Mouse (Mus musculus) forebrain, embryonic 10.5 days (tissue): Measurements from ENCODE around the gene Spag4. TPM values are rescaled to one million over a fixed set of nuclear protein-coding genes. Genes with fewer than 3 reads are reported as not detected.

Source experiments
- DNase-seq: peaks from one replicate; pipeline ENCODE4 v3.0.0-alpha.2; 2017; ENCODE audit warnings: low spot score; ENCODE audit errors: extremely low spot score
- H3K27ac ChIP-seq: fragments of 300-500 bp; sonication (generic); 2 replicates; pipeline ENCODE4 v1.5.1; 2016; ENCODE audit warnings: mild to moderate bottlenecking
- H3K27me3 ChIP-seq: fragments of 300-500 bp; sonication (generic); 2 replicates; pipeline ENCODE4 v1.6.1; 2016; ENCODE audit warnings: mild to moderate bottlenecking; ENCODE audit not compliant: poor library complexity, severe bottlenecking
- H3K36me3 ChIP-seq: fragments of 300-500 bp; sonication (generic); replicated peaks from 2 replicates; pipeline ENCODE4 v1.6.1; 2016; ENCODE audit warnings: mild to moderate bottlenecking, moderate library complexity
- H3K4me1 ChIP-seq: fragments of 300-500 bp; sonication (generic); 2 replicates; pipeline ENCODE4 v1.6.1; 2016
- H3K4me3 ChIP-seq: fragments of 300-500 bp; sonication (generic); 2 replicates; pipeline ENCODE4 v1.5.1; 2016; ENCODE audit warnings: mild to moderate bottlenecking, moderate library complexity
- H3K9me3 ChIP-seq: fragments of 300-500 bp; sonication (generic); 2 replicates; pipeline ENCODE4 v1.6.1; 2016; ENCODE audit warnings: mild to moderate bottlenecking, moderate library complexity
- WGBS: fragments of 180-500 bp; shearing (Covaris S2); methylation state at CpG from one replicate; pipeline ENCODE4 v1.1.7; 2016; 5-methylcytosine and 5-hydroxymethylcytosine counted together
- polyA plus RNA-seq: library from polyadenylated mRNA; unstranded; fragments of >200 nt; fragmentation: Nextera tagmentation; extraction: Ambion mirVana; gene quantifications from 2 replicates; pipeline ENCODE4 v1.2.1, GENCODE M21; 2016

Spag4 gene
- polyA plus RNA-seq, result 4.1 TPM in 2 replicates

DNA sequence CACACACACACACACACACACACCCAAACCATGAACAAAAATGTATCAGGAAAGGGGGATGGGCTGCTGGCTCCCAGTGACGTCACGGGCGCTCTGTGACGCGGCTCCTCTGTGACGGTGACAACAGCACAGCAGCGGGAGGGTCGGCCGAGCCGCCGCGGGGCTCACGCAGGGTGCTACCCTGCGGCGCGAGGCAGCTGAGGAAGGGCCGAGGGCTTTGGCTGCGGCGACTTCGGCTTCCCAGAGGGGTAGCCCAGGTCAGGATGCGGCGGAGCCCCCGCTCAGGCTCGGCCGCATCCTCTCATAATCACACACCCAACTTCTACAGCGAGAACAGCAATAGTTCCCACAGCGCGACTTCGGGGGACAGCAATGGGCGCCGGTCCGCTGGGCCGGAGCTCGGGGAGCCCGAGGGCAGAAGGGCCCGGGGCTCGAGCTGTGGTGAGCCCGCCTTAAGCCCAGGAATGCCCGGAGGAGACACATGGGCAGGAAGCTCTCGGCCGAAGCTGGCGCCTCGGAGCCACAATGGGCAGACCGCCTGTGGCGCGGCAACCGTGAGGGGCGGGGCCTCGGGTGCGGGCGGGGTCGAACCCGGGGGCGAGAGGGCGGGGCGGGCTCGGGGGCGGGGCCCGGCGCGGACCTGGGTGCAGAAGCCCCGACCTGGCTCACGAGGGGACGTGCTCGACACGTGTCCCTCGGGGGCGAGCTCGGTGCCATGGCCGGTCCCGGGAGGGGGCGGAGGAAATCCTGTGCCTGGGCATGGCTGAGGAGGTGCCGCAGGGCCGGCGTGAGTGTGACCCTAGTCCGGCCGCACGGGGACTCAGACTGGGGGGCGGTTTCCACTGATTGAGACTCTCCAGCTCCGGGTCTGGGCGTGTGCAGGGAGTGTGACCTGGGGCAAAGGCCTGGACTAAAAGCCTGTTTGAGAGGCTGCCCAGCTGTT lies at the start of gene Spag4:
Spag4 (plus strand) TSS at position 77 of the 943 bp plus-strand sequence.
- Histone ChIP-seq H3K27ac (peak within 1 kb of the TSS; percentile 94), H3K36me3 (peaks cover 33% of the 10 kb centered on the region), H3K4me1 (peaks cover 23% of the 10 kb centered on the region), H3K9me3 (no peaks in the 10 kb centered on the region), H3K4me3 (peak within 1 kb of the TSS; percentile 85), H3K27me3 (no peaks in the 10 kb centered on the region)
- peak; percentile 83 for DNase-seq
- WGBS, result under 1% methylated on average over 81 of the region's 81 CpGs

GRCm38 (mm10) chr2:156018106-156018505 lies 46.9 kb upstream of the Spag4 start:
- no peak for DNase-seq
- no peaks in the 10 kb centered on the region for H3K4me1 ChIP-seq
- no peak overlapping the region for H3K27ac ChIP-seq
- peaks cover 71% of the 10 kb centered on the region for H3K36me3 ChIP-seq
- H3K27me3 ChIP-seq, result no peaks in the 10 kb centered on the region
- no peak overlapping the region for H3K4me3 ChIP-seq
- H3K9me3 ChIP-seq, result no peaks in the 10 kb centered on the region
- 95% methylated on average over 3 of the region's 3 CpGs for WGBS

DNA sequence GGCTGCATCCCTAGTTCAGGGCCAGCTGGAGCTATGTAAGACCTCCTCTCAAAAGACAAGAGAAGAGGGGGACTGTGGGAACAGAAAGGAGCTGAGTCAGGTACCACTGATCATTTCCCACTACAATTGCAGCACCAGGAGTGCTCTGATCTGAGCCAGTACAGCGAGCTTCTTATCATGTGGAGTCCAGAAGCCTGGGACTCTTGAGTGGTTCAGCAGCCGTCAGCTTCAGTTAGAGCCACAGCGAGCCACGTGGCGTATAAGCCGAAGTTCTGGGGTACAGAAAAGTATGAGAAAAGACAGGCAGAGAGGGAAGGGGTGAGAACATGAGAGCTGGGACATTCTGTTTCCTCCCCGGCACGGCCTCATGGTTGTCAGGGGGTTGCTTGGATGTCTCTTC lies 43.8 kb upstream of the Spag4 start:
- Histone ChIP-seq H3K27me3 (no peaks in the 10 kb centered on the region), H3K9me3 (no peaks in the 10 kb centered on the region), H3K4me1 (no peaks in the 10 kb centered on the region), H3K27ac (no peak overlapping the region), H3K36me3 (peaks cover 40% of the 10 kb centered on the region), H3K4me3 (no peak overlapping the region)
- DNase-seq, result no peak
- WGBS, result 95% methylated on average over 8 of the region's 8 CpGs

GRCm38 (mm10) chr2:156021765-156022164 lies 43.2 kb upstream of the Spag4 start:
- WGBS, result 91% methylated on average over 2 of the region's 2 CpGs

DNA sequence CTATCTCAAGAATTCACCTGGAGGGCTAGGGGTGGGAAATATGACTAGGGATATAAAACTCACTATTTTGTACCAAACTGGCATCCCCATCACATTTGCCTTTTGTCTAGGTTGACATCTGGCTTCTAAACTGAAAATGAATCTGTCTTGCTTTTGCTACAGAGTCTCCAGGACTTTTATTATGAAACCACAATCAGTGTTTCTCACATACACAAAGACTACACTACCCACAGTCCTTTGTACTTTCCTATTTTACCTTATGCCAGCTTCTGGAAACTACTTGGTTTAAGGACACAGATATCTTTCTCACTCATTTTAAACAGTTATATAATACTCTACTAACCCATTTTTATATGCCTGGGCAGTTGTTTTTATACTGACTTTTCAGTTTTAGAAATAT lies 39.5 kb upstream of the Spag4 start:
- H3K4me3 ChIP-seq, result no peak overlapping the region
- no peaks in the 10 kb centered on the region for H3K27me3 ChIP-seq
- DNase-seq, result no peak

More at GRCm38 (mm10) chr2:156021765-156022164, 43.2 kb upstream of the Spag4 start:
- Histone ChIP-seq H3K27ac (no peak overlapping the region), H3K9me3 (no peaks in the 10 kb centered on the region), H3K27me3 (no peaks in the 10 kb centered on the region), H3K4me1 (no peaks in the 10 kb centered on the region), H3K36me3 (peaks cover 35% of the 10 kb centered on the region), H3K4me3 (no peak overlapping the region)
- DNase-seq, result no peak

GRCm38 (mm10) chr2:156039390-156039789 lies 25.6 kb upstream of the Spag4 start:
- H3K9me3 ChIP-seq, result no peaks in the 10 kb centered on the region
- no peak overlapping the region for H3K27ac ChIP-seq
- no peak overlapping the region for H3K4me3 ChIP-seq
- no peaks in the 10 kb centered on the region for H3K27me3 ChIP-seq
- no peak for DNase-seq
- H3K36me3 ChIP-seq, result no peaks in the 10 kb centered on the region
- no peaks in the 10 kb centered on the region for H3K4me1 ChIP-seq
- WGBS, result 86% methylated on average over 3 of the region's 3 CpGs

More for the DNA sequence above, 39.5 kb upstream of the Spag4 start:
- H3K9me3 ChIP-seq, result no peaks in the 10 kb centered on the region
- no peaks in the 10 kb centered on the region for H3K4me1 ChIP-seq
- H3K27ac ChIP-seq, result no peak overlapping the region
- peaks cover under 1% of the 10 kb centered on the region; the same call in 1 of the 2 replicates for H3K36me3 ChIP-seq

DNA sequence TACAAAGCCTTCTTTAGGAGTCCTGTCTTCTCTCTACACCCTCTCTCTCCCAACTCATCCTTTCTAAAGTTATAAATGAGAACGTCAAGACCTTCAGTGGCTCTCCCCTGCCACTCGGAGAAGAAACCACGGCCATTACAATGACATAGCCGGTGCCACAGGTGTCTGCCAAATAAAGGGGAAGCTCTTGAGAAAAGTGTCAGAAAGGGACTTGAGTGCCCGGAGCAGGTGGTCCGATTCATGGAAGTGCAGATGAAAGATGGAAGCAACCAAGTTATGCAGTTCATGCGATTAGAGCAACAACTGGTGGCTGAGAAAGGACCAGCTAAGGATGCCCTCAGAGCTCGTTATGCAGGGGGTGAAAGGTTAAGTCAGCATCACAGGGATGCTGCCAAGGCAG lies 22.1 kb upstream of the Spag4 start:
- DNase-seq, result no peak
- Histone ChIP-seq H3K27me3 (peaks cover 13% of the 10 kb centered on the region), H3K4me1 (peaks cover 3% of the 10 kb centered on the region), H3K27ac (no peak overlapping the region), H3K4me3 (no peak overlapping the region), H3K9me3 (no peaks in the 10 kb centered on the region), H3K36me3 (no peaks in the 10 kb centered on the region)
- WGBS, result 82% methylated on average over 8 of the region's 8 CpGs

DNA sequence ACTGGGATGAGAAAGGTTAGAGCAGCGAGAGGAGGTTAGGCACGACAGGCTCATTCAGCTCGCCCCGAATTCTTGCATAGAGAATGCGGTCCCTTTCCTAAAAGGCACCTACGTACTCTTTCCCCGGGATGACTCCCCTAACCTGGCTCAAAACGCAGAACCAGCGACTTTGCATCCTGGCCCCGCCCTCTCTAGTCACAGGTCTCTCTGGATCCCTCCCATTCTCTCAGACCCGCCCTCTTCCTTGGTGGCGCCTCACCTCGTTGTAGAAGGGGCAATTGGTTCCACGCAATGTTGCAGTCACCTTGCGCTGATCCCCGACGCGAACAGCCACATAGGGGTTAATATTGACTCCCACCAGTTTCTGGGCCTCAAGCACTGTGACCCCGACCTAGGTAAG lies 17.0 kb upstream of the Spag4 start:
- DNase-seq, result no peak
- Histone ChIP-seq H3K27me3 (peaks cover 29% of the 10 kb centered on the region), H3K27ac (no peak overlapping the region), H3K4me3 (peak overlapping the region; percentile 18; the same call in 1 of the 2 replicates), H3K36me3 (no peaks in the 10 kb centered on the region), H3K4me1 (peaks cover 10% of the 10 kb centered on the region), H3K9me3 (no peaks in the 10 kb centered on the region)
- 8% methylated on average over 19 of the region's 19 CpGs for WGBS

DNA sequence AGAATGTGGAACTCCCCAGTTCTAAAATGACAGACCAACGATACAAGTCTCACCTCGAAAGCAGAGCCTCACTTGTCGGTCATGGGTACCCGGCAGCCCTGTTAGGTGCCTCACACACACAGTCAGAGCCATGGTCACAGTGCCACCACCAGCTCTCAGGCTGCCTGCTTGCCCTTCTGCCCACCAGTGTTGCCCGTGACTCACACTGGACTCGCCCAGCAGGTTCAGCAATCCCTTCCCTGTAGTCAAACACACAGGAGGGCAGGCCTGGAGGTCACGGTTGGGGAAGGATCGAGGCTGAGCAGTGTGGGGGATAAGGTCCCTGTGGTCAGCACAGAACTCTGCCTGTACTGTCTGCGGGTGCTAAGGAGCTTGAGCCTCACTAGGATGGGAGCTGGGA lies 12.2 kb upstream of the Spag4 start, which contains the start of gene Fer1l4:
Fer1l4 (minus strand) TSS at position 132 of the 400 bp plus-strand sequence.
- Histone ChIP-seq H3K27ac (no peak within 1 kb of the TSS), H3K27me3 (peaks cover 17% of the 10 kb centered on the region), H3K4me3 (no peak within 1 kb of the TSS), H3K9me3 (no peaks in the 10 kb centered on the region), H3K36me3 (no peaks in the 10 kb centered on the region), H3K4me1 (peaks cover 10% of the 10 kb centered on the region)
- no peak for DNase-seq
- 87% methylated on average over 9 of the region's 9 CpGs for WGBS

GRCm38 (mm10) chr2:156066126-156066525 lies 1.2 kb downstream of the Spag4 start:
- Histone ChIP-seq H3K27ac (peak overlapping the region; percentile 94), H3K36me3 (peaks cover 41% of the 10 kb centered on the region), H3K9me3 (no peaks in the 10 kb centered on the region), H3K27me3 (no peaks in the 10 kb centered on the region), H3K4me1 (peaks cover 23% of the 10 kb centered on the region), H3K4me3 (peak overlapping the region; percentile 85)
- DNase-seq, result no peak
- WGBS, result 36% methylated on average over 10 of the region's 10 CpGs

GRCm38 (mm10) chr2:156067916-156068315 lies 2.9 kb downstream of the Spag4 start:
- Histone ChIP-seq H3K27me3 (no peaks in the 10 kb centered on the region), H3K36me3 (peaks cover 59% of the 10 kb centered on the region), H3K9me3 (no peaks in the 10 kb centered on the region), H3K4me3 (no peak overlapping the region), H3K27ac (no peak overlapping the region), H3K4me1 (peaks cover 23% of the 10 kb centered on the region)
- no peak for DNase-seq
- WGBS, result 95% methylated on average over 10 of the region's 10 CpGs

DNA sequence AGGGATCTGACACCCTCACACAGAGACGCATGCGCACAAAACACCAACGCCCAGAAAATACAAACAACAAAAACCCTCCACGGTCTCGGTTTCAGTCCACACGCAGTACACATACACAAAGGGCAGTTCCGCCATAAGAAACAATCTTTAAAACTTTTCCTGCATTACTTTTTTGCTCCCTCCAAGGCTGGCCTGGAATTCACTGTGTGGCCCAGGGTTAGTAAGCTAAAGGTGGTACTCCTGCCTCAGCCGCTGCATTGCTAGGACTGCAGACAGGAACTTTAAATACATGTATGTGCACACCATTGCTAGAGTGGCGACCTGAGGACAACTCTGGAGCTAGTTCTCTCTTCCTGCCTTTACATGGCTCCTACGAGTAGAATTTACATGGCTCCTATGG lies 6.3 kb downstream of the Spag4 start:
- Histone ChIP-seq H3K4me3 (no peak overlapping the region), H3K9me3 (no peaks in the 10 kb centered on the region), H3K27me3 (no peaks in the 10 kb centered on the region), H3K27ac (no peak overlapping the region), H3K36me3 (peaks cover 92% of the 10 kb centered on the region), H3K4me1 (peaks cover 8% of the 10 kb centered on the region)
- DNase-seq, result no peak
- WGBS, result 95% methylated on average over 10 of the region's 10 CpGs

DNA sequence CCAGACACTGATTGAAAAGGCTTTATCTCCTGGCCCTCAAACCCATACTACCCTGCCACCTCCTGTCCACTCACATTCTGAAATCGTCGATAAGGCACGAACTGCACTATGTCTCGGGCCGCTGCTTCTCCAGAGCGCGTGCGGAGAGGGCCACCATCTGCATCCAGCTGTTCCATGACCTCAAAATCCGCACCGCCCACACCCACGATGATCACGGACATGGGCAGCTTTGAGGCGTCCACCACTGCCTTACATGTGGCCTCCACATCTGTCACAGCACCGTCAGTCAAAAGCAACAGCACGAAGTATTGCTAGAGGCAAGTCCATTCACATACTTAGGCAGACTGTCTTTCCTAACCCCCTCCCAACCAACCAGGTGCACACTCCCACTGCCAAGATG lies 8.8 kb downstream of the Spag4 start:
- no peaks in the 10 kb centered on the region for H3K27me3 ChIP-seq
- no peaks in the 10 kb centered on the region for H3K4me1 ChIP-seq
- no peak overlapping the region for H3K27ac ChIP-seq
- no peak overlapping the region for H3K4me3 ChIP-seq
- WGBS, result 96% methylated on average over 15 of the region's 15 CpGs
- DNase-seq, result no peak
- H3K36me3 ChIP-seq, result peaks cover 100% of the 10 kb centered on the region
- H3K9me3 ChIP-seq, result no peaks in the 10 kb centered on the region
